Mouse (Mus musculus): ENCODE measurements around the gene Cnpy3.

Gene Cnpy3

DNA sequence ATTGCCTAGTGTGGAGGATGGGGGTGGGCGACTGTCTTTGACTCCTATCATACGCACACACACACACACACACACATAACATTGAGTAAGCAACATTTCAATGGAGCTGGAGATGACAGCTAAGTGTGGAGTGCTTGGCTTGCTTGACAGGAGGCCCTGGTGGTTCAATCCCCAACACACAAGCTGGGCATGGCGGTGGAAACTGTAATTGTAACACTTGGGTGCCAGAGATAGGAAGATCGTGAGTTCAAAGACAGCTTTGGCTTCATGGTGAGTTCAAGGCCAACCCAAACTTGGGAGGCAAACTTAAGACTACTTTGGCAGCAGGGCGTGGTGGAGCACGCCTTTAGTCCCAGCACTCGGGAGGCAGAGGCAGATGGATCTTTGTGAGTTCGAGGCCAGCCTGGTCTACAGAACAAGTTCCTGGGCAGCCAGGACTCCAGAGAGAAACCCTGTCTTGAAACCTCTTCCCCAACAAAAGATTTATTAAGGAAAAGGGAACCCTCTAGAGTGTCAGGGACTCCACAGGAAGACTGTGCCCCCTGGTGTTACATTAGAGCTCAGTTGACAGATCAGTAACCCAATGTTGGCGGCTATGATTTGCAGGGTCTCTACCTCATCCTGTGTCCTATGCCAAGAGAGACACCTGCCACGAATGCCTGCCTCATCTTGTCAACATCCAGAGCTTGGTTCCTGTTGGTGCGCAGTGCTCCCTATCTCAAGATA lies 37.1 kb downstream of the Cnpy3 start:
- DNase-seq (ENCODE audit: low spot score in 2 of 2), result no peak

GRCm38 (mm10) chr17:46713849-46714248 lies 38.2 kb downstream of the Cnpy3 start:
- no peak for DNase-seq (ENCODE audit: low spot score in 2 of 2)

DNA sequence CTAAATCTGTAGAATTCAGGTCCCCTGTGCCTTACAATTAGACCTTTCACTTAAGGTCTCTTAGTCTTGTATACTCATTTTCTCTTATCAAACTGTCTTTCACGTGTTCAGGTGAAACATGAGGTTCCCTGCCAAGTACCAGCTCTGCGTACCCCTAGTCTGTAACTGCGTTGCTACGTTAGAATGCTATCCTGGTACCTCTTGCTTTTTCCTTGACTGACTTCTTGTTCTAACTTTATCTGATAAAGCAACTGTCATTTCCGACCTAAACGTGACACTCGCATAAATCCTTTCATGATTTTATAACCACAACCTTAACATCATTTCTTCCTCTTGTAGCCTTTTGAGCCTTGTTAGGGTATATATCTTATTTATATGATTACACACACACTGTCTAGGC lies 39.6 kb downstream of the Cnpy3 start:
- no peak for DNase-seq (ENCODE audit: low spot score in 2 of 2)

DNA sequence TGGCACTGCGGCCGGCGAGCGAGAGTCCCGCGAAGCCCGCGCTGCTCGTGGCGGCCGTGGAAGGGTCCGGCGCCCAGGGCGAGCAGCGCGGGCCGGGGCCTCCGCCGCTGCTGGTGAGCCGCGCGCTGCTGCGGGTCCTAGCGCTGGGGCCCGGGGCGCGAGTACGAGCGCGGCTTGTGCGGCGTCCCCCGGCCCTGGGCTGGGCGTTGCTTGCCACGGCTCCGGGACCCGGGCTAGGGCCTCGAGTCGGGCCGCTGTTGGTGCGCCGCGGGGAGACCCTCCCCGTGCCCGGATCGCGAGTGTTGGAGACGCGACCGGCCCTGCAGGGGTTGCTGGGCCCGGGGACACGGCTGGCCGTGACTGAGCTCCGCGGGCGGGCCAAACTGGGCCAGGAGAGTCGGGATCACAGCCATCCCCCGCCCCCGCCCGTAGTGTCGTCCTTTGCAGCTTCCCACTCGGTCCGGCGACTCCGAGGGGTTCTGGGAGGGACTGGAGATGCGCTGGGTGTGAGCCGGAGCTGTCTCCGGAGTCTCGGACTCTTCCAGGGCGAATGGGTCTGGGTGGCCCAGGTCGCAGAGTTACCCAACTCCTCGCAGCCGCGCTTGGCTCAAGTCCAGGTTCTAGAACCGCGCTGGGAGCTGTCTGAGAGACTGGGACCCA lies 40.3 kb downstream of the Cnpy3 start:
- DNase-seq (ENCODE audit: low spot score in 2 of 2), result peak; percentile 31 to 73

DNA sequence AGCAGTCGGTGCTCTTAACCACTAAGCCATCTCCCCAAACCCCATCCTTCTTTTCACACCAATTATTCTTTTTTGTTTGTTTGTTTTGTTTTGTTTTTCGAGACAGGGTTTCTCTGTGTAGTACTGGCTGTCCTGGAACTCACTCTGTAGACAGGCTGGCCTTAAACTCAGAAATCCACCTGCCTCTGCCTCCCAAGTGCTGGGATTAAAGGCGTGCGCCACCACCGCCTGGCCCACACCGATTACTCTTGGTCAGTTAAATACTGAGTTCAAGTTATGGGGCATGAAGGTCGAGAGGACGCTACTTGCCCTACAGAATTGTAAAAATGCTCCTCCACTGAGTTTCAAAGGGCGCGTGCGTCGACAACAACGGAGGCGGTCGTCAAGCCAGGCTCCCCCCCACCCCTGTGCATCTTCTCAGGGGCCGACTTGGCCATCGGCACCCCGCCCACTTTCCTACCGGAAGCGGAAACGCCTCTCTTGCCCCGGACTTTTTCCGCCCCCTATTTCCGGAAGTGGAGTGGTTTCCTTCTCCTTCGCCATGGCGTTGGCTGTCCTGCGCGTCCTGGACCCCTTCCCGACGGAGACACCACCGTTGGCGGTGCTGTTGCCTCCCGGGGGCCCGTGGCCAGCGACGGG lies 40.9 kb downstream of the Cnpy3 start, which contains the start of gene Pex6:
TSS of gene Pex6 (plus strand) at position 505 of the 639 bp plus-strand sequence.
- DNase-seq (ENCODE audit: low spot score in 2 of 2), result peak; percentile 90 to 95

- DNase-seq (ENCODE audit: low spot score in 2 of 2), result no peak
These were observed 45.5 kb downstream of the Cnpy3 start for GRCm38 (mm10) chr17:46706375-46707089.

DNA sequence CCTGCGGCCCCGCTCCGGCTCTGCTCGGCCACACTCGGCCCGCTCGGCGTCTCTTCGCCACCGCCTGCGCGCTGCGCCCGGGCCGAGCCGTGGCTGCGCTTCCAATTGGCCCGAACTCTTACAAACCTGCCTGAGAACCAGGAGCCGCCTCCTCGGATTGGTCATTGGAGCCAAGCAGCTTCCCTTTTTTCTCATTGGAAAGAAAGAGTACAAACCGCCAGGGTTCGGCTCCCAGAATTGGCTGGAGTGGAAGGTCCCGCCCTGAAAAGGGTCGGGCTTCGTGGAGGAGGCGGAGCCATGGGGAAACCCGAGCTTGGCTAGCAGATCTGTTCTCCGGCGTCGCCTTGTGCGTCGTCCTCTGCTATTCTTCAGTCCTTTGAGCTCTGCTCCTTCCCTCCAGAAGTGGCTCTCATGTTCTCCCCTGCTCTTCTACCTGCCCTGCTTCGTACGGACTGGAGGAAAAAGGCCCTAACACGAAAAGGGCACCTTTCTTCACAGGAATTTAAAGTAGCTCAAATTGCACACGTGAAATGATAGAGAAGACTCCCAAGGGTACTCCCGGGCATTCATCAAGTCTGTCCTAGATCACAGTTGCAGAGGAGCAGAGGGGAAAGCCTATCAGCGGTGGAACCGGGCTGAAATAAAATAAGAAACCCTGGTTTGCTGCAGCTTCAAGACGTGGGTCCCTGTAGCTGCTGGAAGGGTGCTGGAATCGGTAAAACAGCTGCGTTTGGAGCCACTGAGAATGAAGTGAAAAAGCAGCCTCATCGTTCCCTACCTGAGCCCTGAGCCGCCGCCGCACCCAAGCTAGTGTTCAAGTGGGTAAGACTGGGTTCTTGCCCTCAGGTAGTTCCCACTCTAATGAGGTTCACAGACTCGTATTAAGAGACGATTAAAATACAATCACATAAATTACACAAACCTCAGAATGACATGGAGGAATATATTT lies 46.9 kb downstream of the Cnpy3 start, which contains the start of gene Ppp2r5d:
TSS of gene Ppp2r5d (minus strand) at position 225 of the 949 bp plus-strand sequence.
- peak; percentile 95 for DNase-seq (ENCODE audit: low spot score in 2 of 2)

- no peak for DNase-seq (ENCODE audit: low spot score in 2 of 2)
These were observed 47.8 kb downstream of the Cnpy3 start for GRCm38 (mm10) chr17:46703971-46704886.

DNA sequence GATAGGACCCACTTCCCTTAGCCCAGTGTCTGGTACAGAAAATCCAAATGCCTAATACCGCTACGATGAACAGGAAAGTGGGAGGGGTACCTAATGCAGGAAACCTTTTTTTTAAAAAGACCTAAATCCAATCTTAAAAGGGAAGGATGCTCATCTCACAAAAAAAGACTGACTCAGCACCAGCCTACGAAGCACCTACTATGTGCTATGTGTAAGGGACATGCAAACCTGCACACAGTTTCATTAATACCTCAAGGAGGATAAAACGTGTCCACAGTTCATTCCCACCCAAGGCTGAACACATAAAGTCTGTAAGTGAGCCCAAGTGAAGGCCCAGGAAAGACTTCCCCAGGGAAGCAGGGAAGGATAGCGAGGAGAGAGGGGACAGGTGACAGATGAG lies 49.5 kb downstream of the Cnpy3 start:
- DNase-seq (ENCODE audit: low spot score in 2 of 2), result no peak

GRCm38 (mm10) chr17:46702100-46702499 lies 49.9 kb downstream of the Cnpy3 start:
- DNase-seq (ENCODE audit: low spot score in 2 of 2), result no peak

DNA sequence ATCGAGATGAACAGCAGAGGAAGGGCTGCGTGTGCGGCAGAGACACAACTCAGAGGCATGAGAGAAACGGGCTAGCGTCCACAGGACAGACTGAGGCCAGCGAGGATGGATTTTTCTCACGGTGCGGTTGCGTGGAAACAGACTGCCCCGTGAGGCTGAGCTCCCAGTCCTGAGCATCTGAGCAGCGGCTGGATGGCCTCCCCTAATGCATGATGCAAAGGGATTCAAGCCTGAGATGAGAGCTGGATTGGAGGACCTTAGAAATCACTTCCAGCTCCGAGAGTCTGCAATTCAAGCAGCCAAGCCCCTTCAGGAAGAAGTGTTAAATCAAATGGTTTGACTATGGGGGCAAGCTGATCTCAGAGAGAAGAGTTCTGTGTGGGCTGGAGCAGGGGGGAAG lies 50.5 kb downstream of the Cnpy3 start:
- no peak for DNase-seq (ENCODE audit: low spot score in 2 of 2)

DNA sequence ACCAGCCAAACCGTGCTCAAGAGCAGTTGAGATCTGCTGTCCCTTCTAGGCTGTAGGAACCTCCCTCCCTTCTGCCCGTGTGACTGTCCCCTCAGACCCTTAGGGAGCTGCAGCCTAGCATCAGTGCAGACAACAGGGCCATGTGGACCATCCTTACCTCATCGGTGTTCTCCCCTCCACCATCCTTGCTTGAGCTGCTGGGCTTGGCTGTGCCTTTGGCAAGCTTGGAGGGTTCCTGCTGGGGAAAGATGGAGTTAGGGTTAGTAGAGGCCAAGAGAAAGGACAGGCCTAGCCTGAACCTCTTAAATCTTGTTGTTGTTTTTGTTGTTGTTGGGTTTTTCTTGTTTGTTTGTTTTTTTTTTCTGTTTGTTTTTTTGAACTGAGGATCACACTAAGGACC lies 52.1 kb downstream of the Cnpy3 start:
- DNase-seq (ENCODE audit: low spot score in 2 of 2), result no peak

- DNase-seq (ENCODE audit: low spot score in 2 of 2), result no peak
These were observed 52.8 kb downstream of the Cnpy3 start for GRCm38 (mm10) chr17:46699245-46699644.

GRCm38 (mm10) chr17:46698515-46698914 lies 53.5 kb downstream of the Cnpy3 start:
- DNase-seq (ENCODE audit: low spot score in 2 of 2), result no peak

- no peak for DNase-seq (ENCODE audit: low spot score in 2 of 2)
These were observed 57.4 kb downstream of the Cnpy3 start for GRCm38 (mm10) chr17:46694517-46695063.

DNA sequence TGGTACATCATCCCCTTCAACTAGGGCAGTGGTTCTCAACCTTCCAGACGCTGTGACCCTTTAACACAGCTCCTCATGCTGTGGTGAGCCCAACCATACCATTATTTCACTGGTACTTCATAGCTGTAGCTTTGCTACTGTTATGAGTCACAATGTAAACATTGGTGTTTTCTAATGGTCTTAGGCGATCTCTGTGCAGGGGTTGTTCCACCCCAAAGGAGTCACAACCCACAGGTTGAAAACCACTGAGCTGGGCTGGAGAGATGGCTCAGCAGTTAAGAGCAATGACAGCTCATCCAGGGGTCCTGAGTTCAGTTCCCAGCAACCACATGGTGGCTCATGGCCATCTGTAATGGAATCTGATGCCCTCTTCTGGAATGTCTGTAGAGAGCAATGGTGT lies 60.6 kb downstream of the Cnpy3 start:
- DNase-seq (ENCODE audit: low spot score in 2 of 2), result no peak

GRCm38 (mm10) chr17:46690665-46691064 lies 61.3 kb downstream of the Cnpy3 start:
- no peak for DNase-seq (ENCODE audit: low spot score in 2 of 2)

- DNase-seq (ENCODE audit: low spot score in 2 of 2), result no peak
These were observed 66.1 kb downstream of the Cnpy3 start for GRCm38 (mm10) chr17:46685913-46686312.
